In genomic region chrX:134540414-134541135, GRCm38 (mm10) we compare ENCODE assay signal across 8 mouse cellular contexts. TPM values are rescaled to one million over a fixed set of nuclear protein-coding genes. Genes with fewer than 3 reads are reported as not detected.
DNase-seq lines count a peak whose midpoint lies in the region; ATAC-seq and TF ChIP-seq lines count a peak whose summit lies in the region.

No protein-coding gene starts in this region.

- 0 out of 2 replicates have a peak, but pooled peaks have one; percentile 21 for ATAC-seq in embryonic facial prominence, embryonic 11.5 days (replicated peaks; ENCODE audit: insufficient number of reproducible peaks, low FRiP score, low TSS enrichment, low read depth)
- no peak for ATAC-seq in hindbrain, embryonic 14.5 days (ENCODE audit: low FRiP score)
- no peak; the same call in 1 of the 2 replicates for ATAC-seq in liver, embryonic 12.5 days

- peak overlapping the region; percentile 49 for H3K4me2 ChIP-seq in embryonic facial prominence, embryonic 11.5 days (ENCODE audit: low read depth, low read length)
- H3K4me2 ChIP-seq in hindbrain, embryonic 14.5 days (replicated peaks): peak overlapping the region; percentile 61
- peak overlapping the region; percentile 73 for H3K4me2 ChIP-seq in liver, embryonic 12.5 days

- no peak overlapping the region for H3K27ac ChIP-seq in embryonic facial prominence, embryonic 11.5 days (replicated peaks; ENCODE audit: low read depth, low read length)
- no peak overlapping the region for H3K27ac ChIP-seq in hindbrain, embryonic 14.5 days
- peak overlapping the region; percentile 67 for H3K27ac ChIP-seq in liver, embryonic 12.5 days
- H3K27ac ChIP-seq in small intestine, adult 2 months (ENCODE audit: insufficient read depth, low read depth, low read length): peak overlapping the region; percentile 75

- no peak for TF ChIP-seq POLR2A in small intestine, adult 2 months (IDR thresholded peaks at IDR 0.05; ENCODE audit: low read depth, low read length)

- H3K9me3 ChIP-seq in embryonic facial prominence, embryonic 11.5 days (replicated peaks; ENCODE audit: control insufficient read depth, low read length): no peaks in the 10 kb centered on the region
- H3K9me3 ChIP-seq in hindbrain, embryonic 14.5 days (ENCODE audit: control insufficient read depth, low read length): no peaks in the 10 kb centered on the region
- H3K9me3 ChIP-seq in liver, embryonic 12.5 days (replicated peaks): no peaks in the 10 kb centered on the region

- no peaks in the 10 kb centered on the region for H3K27me3 ChIP-seq in embryonic facial prominence, embryonic 11.5 days (ENCODE audit: control insufficient read depth, insufficient read depth, low read length)
- no peaks in the 10 kb centered on the region for H3K27me3 ChIP-seq in hindbrain, embryonic 14.5 days (ENCODE audit: control insufficient read depth, insufficient read depth, low read length)
- H3K27me3 ChIP-seq in liver, embryonic 12.5 days (replicated peaks): no peaks in the 10 kb centered on the region
- no peaks in the 10 kb centered on the region for H3K27me3 ChIP-seq in small intestine, adult 2 months (ENCODE audit: control insufficient read depth, insufficient read depth, low read length)

- H3K9ac ChIP-seq in embryonic facial prominence, embryonic 11.5 days (replicated peaks; ENCODE audit: low read length): peak overlapping the region; percentile 48
- peak overlapping the region; percentile 61 for H3K9ac ChIP-seq in hindbrain, embryonic 14.5 days
- peak overlapping the region; percentile 76 for H3K9ac ChIP-seq in liver, embryonic 12.5 days

- TF ChIP-seq CTCF in small intestine, adult 2 months (IDR thresholded peaks at IDR 0.05; ENCODE audit: extremely low read depth, insufficient read length, insufficient replicate concordance, low read depth, low read length): no peak

- 20% methylated on average over 12 of the region's 12 CpGs for WGBS in embryonic facial prominence, embryonic 11.5 days
- WGBS in hindbrain, embryonic 14.5 days: 30% methylated on average over 12 of the region's 12 CpGs
- WGBS in liver, embryonic 12.5 days (ENCODE audit: insufficient replicate concordance): 15% methylated on average over 12 of the region's 12 CpGs
- 20% methylated on average over 12 of the region's 12 CpGs for WGBS in small intestine, adult 2 months

- H3K36me3 ChIP-seq in embryonic facial prominence, embryonic 11.5 days (replicated peaks; ENCODE audit: control insufficient read depth, insufficient read depth, low read depth, low read length): no peaks in the 10 kb centered on the region
- no peaks in the 10 kb centered on the region for H3K36me3 ChIP-seq in hindbrain, embryonic 14.5 days (replicated peaks; ENCODE audit: control insufficient read depth, insufficient read depth)
- peaks cover 21% of the 10 kb centered on the region for H3K36me3 ChIP-seq in liver, embryonic 12.5 days
- no peaks in the 10 kb centered on the region for H3K36me3 ChIP-seq in small intestine, adult 2 months (ENCODE audit: control insufficient read depth, insufficient read depth, low read length)

- peak overlapping the region; percentile 41 for H3K4me3 ChIP-seq in embryonic facial prominence, embryonic 11.5 days (ENCODE audit: low read depth, low read length)
- peak overlapping the region; percentile 45 for H3K4me3 ChIP-seq in hindbrain, embryonic 14.5 days (replicated peaks; ENCODE audit: low read length)
- peak overlapping the region; percentile 68 for H3K4me3 ChIP-seq in liver, embryonic 12.5 days
- peak overlapping the region; percentile 89 for H3K4me3 ChIP-seq in small intestine, adult 2 months (ENCODE audit: low read depth, low read length)

- H3K4me1 ChIP-seq in embryonic facial prominence, embryonic 11.5 days (ENCODE audit: control insufficient read depth, insufficient read depth, low read length): no peaks in the 10 kb centered on the region
- H3K4me1 ChIP-seq in hindbrain, embryonic 14.5 days (replicated peaks; ENCODE audit: control insufficient read depth, insufficient read depth, low read length): no peaks in the 10 kb centered on the region
- 0 out of 2 replicates have a peak, but pooled peaks cover 6% of the 10 kb centered on the region for H3K4me1 ChIP-seq in liver, embryonic 12.5 days
- no peaks in the 10 kb centered on the region for H3K4me1 ChIP-seq in small intestine, adult 2 months (ENCODE audit: control insufficient read depth, insufficient read depth, insufficient read length, low read length)

- peak; percentile 4 for DNase-seq in thymus, postnatal 0 days (ENCODE audit: low spot score)
- no peak for DNase-seq in thymus, postnatal 14 days
- peak; percentile 11 for DNase-seq in embryonic facial prominence, embryonic 11.5 days (ENCODE audit: low spot score)
- no peak for DNase-seq in hindbrain, embryonic 14.5 days (ENCODE audit: low spot score)
- DNase-seq in cerebellum, adult 11-12 months: no peak
- no peak for DNase-seq in thymus, postnatal 10 days (ENCODE audit: low spot score in 2 of 2)

RNA-seq across cellular contexts. Expression of gene Timm8a1, which starts 1.1 kb away (rescaled TPM):
- polyA plus RNA-seq in thymus, postnatal 0 days (2015; fragmentation: Nextera tagmentation; extraction: Ambion mirVana): 90.1 and 104 TPM in 2 replicates
- 91.8 and 92.4 TPM in 2 replicates for polyA plus RNA-seq in embryonic facial prominence, embryonic 11.5 days (2014; fragmentation: Nextera tagmentation; extraction: Ambion mirVana)
- polyA plus RNA-seq in hindbrain, embryonic 14.5 days (2014; fragmentation: Nextera tagmentation; extraction: Ambion mirVana): 48.5 and 50.1 TPM in 2 replicates
- polyA plus RNA-seq in liver, embryonic 12.5 days (2016; fragmentation: Nextera tagmentation; extraction: Ambion mirVana): 123 and 136 TPM in 2 replicates
- 0.27 and 0.66 TPM in 2 replicates for polyA plus RNA-seq in small intestine, adult 2 months (2012; rRNA removed)

RNA-seq across cellular contexts. Expression of gene Btk, which starts 42.8 kb away (rescaled TPM):
- 3.5 and 4.1 TPM in 2 replicates for polyA plus RNA-seq in thymus, postnatal 0 days (2015; fragmentation: Nextera tagmentation; extraction: Ambion mirVana)
- polyA plus RNA-seq in embryonic facial prominence, embryonic 11.5 days (2014; fragmentation: Nextera tagmentation; extraction: Ambion mirVana): 0.81 and 1.4 TPM in 2 replicates
- polyA plus RNA-seq in hindbrain, embryonic 14.5 days (2014; fragmentation: Nextera tagmentation; extraction: Ambion mirVana): 0.29 TPM in 1 of 2 replicates, not detected in the other
- 29.9 and 30.8 TPM in 2 replicates for polyA plus RNA-seq in liver, embryonic 12.5 days (2016; fragmentation: Nextera tagmentation; extraction: Ambion mirVana)
- polyA plus RNA-seq in small intestine, adult 2 months (2012; rRNA removed): 0.19 and 0.48 TPM in 2 replicates

RNA-seq across cellular contexts. Expression of gene Rpl36a, which starts 44.9 kb away (rescaled TPM):
- 605 and 639 TPM in 2 replicates for polyA plus RNA-seq in thymus, postnatal 0 days (2015; fragmentation: Nextera tagmentation; extraction: Ambion mirVana)
- polyA plus RNA-seq in embryonic facial prominence, embryonic 11.5 days (2014; fragmentation: Nextera tagmentation; extraction: Ambion mirVana): 355 and 372 TPM in 2 replicates
- polyA plus RNA-seq in hindbrain, embryonic 14.5 days (2014; fragmentation: Nextera tagmentation; extraction: Ambion mirVana): 187 and 221 TPM in 2 replicates
- polyA plus RNA-seq in liver, embryonic 12.5 days (2016; fragmentation: Nextera tagmentation; extraction: Ambion mirVana): 409 and 421 TPM in 2 replicates
- 48.0 and 60.3 TPM in 2 replicates for polyA plus RNA-seq in small intestine, adult 2 months (2012; rRNA removed)

Comparison
In these comparisons a context has a peak if more than half of its experiments do, and no peak if none do; other contexts are left out.
1. DNase-seq: peak in thymus, postnatal 0 days (single experiment) and embryonic facial prominence, embryonic 11.5 days (single experiment); none in thymus, postnatal 14 days (single experiment), hindbrain, embryonic 14.5 days (single experiment), cerebellum, adult 11-12 months (single experiment) and thymus, postnatal 10 days (0 of 2).
2. H3K27ac ChIP-seq: peak in liver, embryonic 12.5 days (single experiment) and small intestine, adult 2 months (single experiment); none in embryonic facial prominence, embryonic 11.5 days (single experiment) and hindbrain, embryonic 14.5 days (single experiment).
3. RNA of gene Timm8a1, which starts 1.1 kb away (polyA plus RNA-seq): 123 to 136 TPM in liver, embryonic 12.5 days, 91.8 to 92.4 TPM in embryonic facial prominence, embryonic 11.5 days, 90.1 to 104 TPM in thymus, postnatal 0 days and 48.5 to 50.1 TPM in hindbrain, embryonic 14.5 days; 0.27 to 0.66 TPM in small intestine, adult 2 months; every median in the first group is over 10 times any median in the second.
4. Peak in every context shown above with its lines, with median percentiles within 50 percentile points of each other: H3K4me2 ChIP-seq, H3K4me3 ChIP-seq and H3K9ac ChIP-seq.